Mouse (Mus musculus): ENCODE measurements around the gene Rint1. TPM values are rescaled to one million over a fixed set of nuclear protein-coding genes. Genes with fewer than 3 reads are reported as not detected.

Rint1 gene
- total RNA-seq (2018; cell fraction: chromatin; rRNA removed): 10 to 100 TPM; 12.7 to 81.2 (median 39.2) TPM
- total RNA-seq (2018; cell fraction: cytosol; rRNA removed): 10 to 100 TPM in 2 of 26 experiments, 1 to 10 TPM in 24; 3.8 to 12.2 (median 7.4) TPM
- 10 to 100 TPM in 24 of 26 experiments, 1 to 10 TPM in 2; 9.4 to 71.3 (median 22.0) TPM for total RNA-seq (2018; cell fraction: nucleus; rRNA removed)
- polyA plus RNA-seq (2018): 5.2 to 8.4 TPM (median 6.9 TPM) in 3 replicates

GRCm38 (mm10) chr5:23787536-23788389, at the start of gene Rint1:
Rint1 (plus strand) TSS chr5:23787711.
- WGBS (ENCODE audit: missing documents): 3% methylated on average over 47 of the region's 47 CpGs
- Histone ChIP-seq H3K27ac (peak within 1 kb of the TSS; percentile 44), H3K4me3 (ENCODE audit: inconsistent target) (peak within 1 kb of the TSS; percentile 98)

GRCm38 (mm10) chr5:23743261-23743660, 44.2 kb upstream of the Rint1 start:
- WGBS (ENCODE audit: missing documents): 94% methylated on average over 12 of the region's 12 CpGs
- Histone ChIP-seq H3K36me3 (ENCODE audit: inconsistent target) (no peaks in the 10 kb centered on the region), H3K4me3 (ENCODE audit: inconsistent target) (no peak overlapping the region), H3K79me2 (ENCODE audit: inconsistent target) (no peaks in the 10 kb centered on the region), H3K27ac (no peak overlapping the region)

More at GRCm38 (mm10) chr5:23787536-23788389, at the start of gene Rint1:
- Histone ChIP-seq H3K79me2 (ENCODE audit: inconsistent target) (peaks cover 10% of the 10 kb centered on the region), H3K36me3 (ENCODE audit: inconsistent target) (no peaks in the 10 kb centered on the region)

GRCm38 (mm10) chr5:23749882-23750281, 37.6 kb upstream of the Rint1 start:
- Histone ChIP-seq H3K4me3 (ENCODE audit: inconsistent target) (no peak overlapping the region), H3K79me2 (ENCODE audit: inconsistent target) (no peaks in the 10 kb centered on the region), H3K36me3 (ENCODE audit: inconsistent target) (no peaks in the 10 kb centered on the region), H3K27ac (no peak overlapping the region)
- 95% methylated on average over 2 of the region's 2 CpGs for WGBS (ENCODE audit: missing documents)

- Histone ChIP-seq H3K79me2 (ENCODE audit: inconsistent target) (no peaks in the 10 kb centered on the region), H3K36me3 (ENCODE audit: inconsistent target) (no peaks in the 10 kb centered on the region), H3K27ac (no peak overlapping the region), H3K4me3 (ENCODE audit: inconsistent target) (no peak overlapping the region)
- WGBS (ENCODE audit: missing documents): 97% methylated on average over 9 of the region's 9 CpGs
These were observed 31.9 kb upstream of the Rint1 start for GRCm38 (mm10) chr5:23755591-23755990.

DNA sequence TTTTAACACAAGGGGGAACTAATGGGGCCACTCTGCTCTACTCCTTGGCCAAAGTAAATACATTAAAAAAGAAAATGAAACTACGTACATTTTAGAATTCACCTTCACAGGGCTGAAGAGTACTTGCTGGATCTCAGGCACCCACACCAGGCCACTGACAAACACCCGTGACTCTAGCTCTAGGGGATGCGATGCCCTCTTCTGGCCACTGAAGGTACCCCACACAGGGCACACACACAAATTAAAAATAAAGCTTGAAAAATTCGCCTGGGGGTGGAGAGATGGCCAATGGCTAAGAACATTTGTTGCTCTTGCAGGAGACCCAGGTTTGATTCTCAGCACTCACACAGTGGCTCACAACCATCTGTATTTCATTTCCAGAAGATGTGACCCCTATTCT, 31.1 kb upstream of the Rint1 start:
- Histone ChIP-seq H3K27ac (no peak overlapping the region), H3K79me2 (ENCODE audit: inconsistent target) (no peaks in the 10 kb centered on the region), H3K4me3 (ENCODE audit: inconsistent target) (no peak overlapping the region), H3K36me3 (ENCODE audit: inconsistent target) (no peaks in the 10 kb centered on the region)
- WGBS (ENCODE audit: missing documents): 98% methylated on average over 4 of the region's 4 CpGs

- H3K4me3 ChIP-seq (ENCODE audit: inconsistent target): no peak overlapping the region
- H3K36me3 ChIP-seq (ENCODE audit: inconsistent target): no peaks in the 10 kb centered on the region
- H3K79me2 ChIP-seq (ENCODE audit: inconsistent target): no peaks in the 10 kb centered on the region
- no peak overlapping the region for H3K27ac ChIP-seq
- whole genome bisulfite sequencing (ENCODE audit: missing documents): 72% methylated on average over 2 of the region's 2 CpGs
These were observed 28.9 kb upstream of the Rint1 start for GRCm38 (mm10) chr5:23758633-23759032.

DNA sequence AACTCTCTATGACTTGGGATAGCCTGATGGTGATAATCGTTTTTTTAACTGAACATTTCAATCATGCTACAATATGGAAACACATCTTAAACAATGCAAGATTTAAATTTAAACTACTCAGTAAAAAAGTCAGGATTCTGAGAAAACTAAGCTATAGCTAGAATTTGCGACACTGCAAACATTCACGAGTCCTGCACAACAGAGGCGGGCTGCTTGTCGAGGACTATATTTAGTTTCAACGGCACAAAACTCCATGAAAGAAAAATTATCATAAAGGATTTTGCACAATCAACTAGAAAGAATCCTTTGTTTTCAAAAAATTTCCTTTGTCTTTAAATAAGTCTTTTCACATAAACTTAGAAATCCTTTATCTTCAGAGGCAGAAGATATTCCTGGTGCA, 25.0 kb upstream of the Rint1 start:
- WGBS (ENCODE audit: missing documents): 91% methylated on average over 6 of the region's 6 CpGs
- Histone ChIP-seq H3K27ac (no peak overlapping the region), H3K4me3 (ENCODE audit: inconsistent target) (no peak overlapping the region), H3K79me2 (ENCODE audit: inconsistent target) (no peaks in the 10 kb centered on the region), H3K36me3 (ENCODE audit: inconsistent target) (no peaks in the 10 kb centered on the region)

DNA sequence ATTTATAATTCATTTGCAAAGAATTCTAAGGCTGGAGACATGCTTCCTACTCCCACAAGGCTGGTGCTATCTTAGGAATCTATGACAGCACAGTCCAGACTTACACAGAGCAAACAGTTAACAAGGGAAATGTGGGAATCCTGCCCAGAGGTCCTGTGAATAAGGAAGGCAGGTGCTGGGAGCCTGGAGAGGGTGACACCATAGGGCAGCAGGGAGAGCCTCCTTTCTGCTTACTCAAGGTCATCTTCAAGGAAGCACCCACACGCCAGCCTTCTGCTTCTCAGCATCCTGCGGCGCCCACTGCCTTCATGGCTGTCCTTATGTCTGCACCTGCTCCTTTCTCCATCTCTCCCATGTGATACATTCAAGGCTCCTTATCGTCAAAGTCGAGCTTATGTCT, 23.0 kb upstream of the Rint1 start:
- WGBS (ENCODE audit: missing documents): 97% methylated on average over 5 of the region's 5 CpGs

DNA sequence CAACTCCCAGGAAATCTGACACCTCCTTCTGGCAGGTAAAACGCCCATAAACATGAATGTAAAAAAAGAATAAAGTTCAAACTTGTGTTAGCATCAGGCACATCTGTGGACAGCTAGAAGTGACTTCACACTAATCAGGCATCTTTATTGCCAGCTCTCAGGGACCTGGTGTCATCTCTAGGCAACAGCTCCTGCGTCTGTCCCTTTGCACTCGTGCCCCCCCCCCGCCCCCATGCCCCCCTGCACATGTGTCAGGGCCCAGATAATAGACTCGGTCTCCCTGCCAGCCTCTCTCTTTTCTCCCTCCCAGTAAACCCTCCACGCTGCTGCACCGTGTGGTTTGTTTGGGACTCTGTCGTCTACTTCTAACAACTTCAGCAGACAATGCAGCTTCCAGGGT, 16.4 kb upstream of the Rint1 start:
- no peak overlapping the region for H3K27ac ChIP-seq
- 92% methylated on average over 7 of the region's 8 CpGs for WGBS (ENCODE audit: missing documents)
- no peaks in the 10 kb centered on the region for H3K36me3 ChIP-seq (ENCODE audit: inconsistent target)

More for the DNA sequence above, 23.0 kb upstream of the Rint1 start:
- Histone ChIP-seq H3K36me3 (ENCODE audit: inconsistent target) (no peaks in the 10 kb centered on the region), H3K79me2 (ENCODE audit: inconsistent target) (no peaks in the 10 kb centered on the region), H3K4me3 (ENCODE audit: inconsistent target) (no peak overlapping the region), H3K27ac (no peak overlapping the region)

GRCm38 (mm10) chr5:23774186-23774585, 13.3 kb upstream of the Rint1 start:
- Histone ChIP-seq H3K36me3 (ENCODE audit: inconsistent target) (no peaks in the 10 kb centered on the region), H3K4me3 (ENCODE audit: inconsistent target) (no peak overlapping the region), H3K27ac (no peak overlapping the region), H3K79me2 (ENCODE audit: inconsistent target) (no peaks in the 10 kb centered on the region)
- WGBS (ENCODE audit: missing documents): 75% methylated on average over 6 of the region's 6 CpGs

More for the DNA sequence above, 16.4 kb upstream of the Rint1 start:
- H3K79me2 ChIP-seq (ENCODE audit: inconsistent target): no peaks in the 10 kb centered on the region
- no peak overlapping the region for H3K4me3 ChIP-seq (ENCODE audit: inconsistent target)

DNA sequence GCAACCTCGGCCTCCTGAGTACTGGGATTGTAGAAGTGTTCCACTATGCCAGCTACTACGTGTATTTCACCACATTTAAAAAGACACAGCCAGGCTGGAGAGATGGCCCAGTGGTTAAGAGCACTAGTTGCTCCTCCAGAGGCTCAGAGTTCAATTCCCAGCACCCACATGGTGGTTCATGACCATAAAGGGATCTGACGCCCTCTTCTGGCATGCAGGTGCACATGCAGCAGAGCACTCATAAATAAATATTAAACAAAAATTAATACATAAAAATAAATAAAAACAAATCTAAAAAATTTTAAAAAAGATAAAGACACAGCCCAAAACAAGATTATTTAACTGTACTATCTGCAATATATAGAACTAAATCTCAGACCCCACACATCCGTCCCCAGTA, 7.0 kb upstream of the Rint1 start:
- Histone ChIP-seq H3K4me3 (ENCODE audit: inconsistent target) (no peak overlapping the region), H3K36me3 (ENCODE audit: inconsistent target) (no peaks in the 10 kb centered on the region), H3K27ac (no peak overlapping the region), H3K79me2 (ENCODE audit: inconsistent target) (peaks cover 23% of the 10 kb centered on the region; the same call in 1 of the 2 replicates)
- 88% methylated on average over 4 of the region's 4 CpGs for WGBS (ENCODE audit: missing documents)

- H3K79me2 ChIP-seq (ENCODE audit: inconsistent target): peaks cover 23% of the 10 kb centered on the region; the same call in 1 of the 2 replicates
- no peaks in the 10 kb centered on the region for H3K36me3 ChIP-seq (ENCODE audit: inconsistent target)
- 97% methylated on average over 4 of the region's 4 CpGs for WGBS (ENCODE audit: missing documents)
- H3K27ac ChIP-seq: no peak overlapping the region
- H3K4me3 ChIP-seq (ENCODE audit: inconsistent target): no peak overlapping the region
These were observed 6.3 kb upstream of the Rint1 start for GRCm38 (mm10) chr5:23781172-23781571.

DNA sequence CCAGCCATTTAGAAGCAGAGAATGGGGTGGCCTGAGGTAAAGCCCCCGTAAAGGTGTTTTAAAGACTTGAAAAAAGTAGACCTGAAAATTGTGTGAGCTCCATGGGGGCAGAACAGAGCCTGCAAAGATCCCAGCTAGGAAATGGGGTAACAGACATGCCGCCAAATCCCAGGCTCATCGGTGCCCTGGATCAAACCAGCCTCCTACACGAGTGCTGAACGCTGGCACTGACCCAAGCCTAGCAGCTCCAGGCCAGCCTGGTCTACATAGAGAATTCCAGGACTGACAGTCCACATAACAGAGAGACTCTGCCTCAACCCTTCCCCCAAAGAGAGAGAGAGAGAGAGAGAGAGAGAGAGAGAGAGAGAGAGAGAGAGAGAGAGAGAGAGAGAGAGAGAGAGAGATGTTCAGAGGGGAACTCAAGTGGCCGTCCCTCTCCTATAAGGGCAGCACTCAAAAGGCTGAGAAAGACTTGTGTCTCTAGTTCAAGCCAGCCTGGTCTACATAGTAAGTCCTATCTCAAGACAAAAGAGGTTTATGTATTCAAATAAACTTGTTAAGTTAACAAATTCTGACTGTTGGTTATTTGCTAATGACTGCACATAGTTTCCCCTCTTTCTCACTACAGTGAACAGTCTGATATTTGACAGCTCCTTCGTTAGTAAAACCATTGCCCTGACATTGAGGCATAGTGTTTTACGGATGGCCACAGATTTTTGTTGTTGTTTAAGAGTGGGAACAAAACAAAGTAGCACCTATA, 5.3 kb upstream of the Rint1 start:
- WGBS (ENCODE audit: missing documents): 70% methylated on average over 8 of the region's 8 CpGs

DNA sequence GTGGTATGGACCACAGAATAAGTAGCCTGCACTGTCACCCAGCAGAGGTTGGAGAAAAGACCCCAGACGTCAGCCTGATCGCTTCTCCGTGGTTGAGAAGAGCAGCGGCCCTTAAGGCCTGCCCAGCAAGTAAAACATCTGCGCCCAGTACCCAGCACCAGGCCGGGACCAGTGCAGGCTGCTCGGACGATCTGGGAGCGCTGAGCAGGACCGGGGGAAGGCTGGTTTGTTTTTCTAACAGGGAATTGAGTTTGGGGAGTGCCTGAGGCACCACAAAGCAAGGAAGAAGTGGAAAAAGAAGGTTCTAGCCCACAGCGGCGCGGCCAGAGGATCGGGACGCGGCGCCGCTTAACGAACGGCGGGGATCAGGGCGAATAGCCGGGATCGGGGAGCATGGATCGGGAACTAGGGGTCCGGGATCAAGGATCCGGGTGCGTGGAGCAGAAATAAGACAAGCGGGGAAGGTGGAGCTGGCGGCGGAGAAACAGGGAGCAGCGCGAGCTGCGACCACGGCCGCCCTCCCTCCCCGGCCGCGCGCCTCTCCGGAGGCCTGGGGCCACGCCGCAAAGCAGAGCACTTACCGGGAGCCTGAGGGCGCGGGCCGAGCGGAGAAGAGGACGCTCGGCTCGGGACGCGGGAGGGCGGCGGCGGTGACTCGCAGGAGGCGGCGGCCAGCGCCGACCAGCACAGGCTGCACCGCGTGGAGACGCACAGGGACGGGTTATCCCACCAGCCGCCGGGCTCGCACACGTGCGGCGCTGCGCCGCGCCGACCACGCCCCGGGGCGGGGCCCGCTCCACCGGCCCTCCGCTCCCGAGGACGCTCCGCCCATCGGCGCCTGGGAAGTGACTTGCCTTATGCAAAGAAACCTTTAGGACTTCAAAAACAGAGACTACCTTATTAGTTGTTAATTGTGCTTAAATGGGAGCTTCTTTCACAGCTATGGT, 4.3 kb upstream of the Rint1 start, which contains the start of gene Pus7:
Gene Pus7, minus strand, starts transcription at position 781 of the 947 bp plus-strand sequence.
- H3K36me3 ChIP-seq (ENCODE audit: inconsistent target): no peaks in the 10 kb centered on the region
- no peak within 1 kb of the TSS for H3K27ac ChIP-seq
- H3K4me3 ChIP-seq (ENCODE audit: inconsistent target): peak within 1 kb of the TSS; percentile 64
- 1% methylated on average over 80 of the region's 86 CpGs for WGBS (ENCODE audit: missing documents)
- peaks cover 28% of the 10 kb centered on the region for H3K79me2 ChIP-seq (ENCODE audit: inconsistent target)

More for the DNA sequence above, 5.3 kb upstream of the Rint1 start:
- Histone ChIP-seq H3K4me3 (ENCODE audit: inconsistent target) (peak overlapping the region; percentile 64), H3K79me2 (ENCODE audit: inconsistent target) (peaks cover 23% of the 10 kb centered on the region; the same call in 1 of the 2 replicates), H3K36me3 (ENCODE audit: inconsistent target) (no peaks in the 10 kb centered on the region), H3K27ac (no peak overlapping the region)
